Mouse (Mus musculus): ENCODE measurements around the gene Wbp2nl. TPM values are rescaled to one million over a fixed set of nuclear protein-coding genes. Genes with fewer than 3 reads are reported as not detected.

Gene Wbp2nl
- polyA plus RNA-seq, 1 experiment from 2014 or later: not detected

DNA sequence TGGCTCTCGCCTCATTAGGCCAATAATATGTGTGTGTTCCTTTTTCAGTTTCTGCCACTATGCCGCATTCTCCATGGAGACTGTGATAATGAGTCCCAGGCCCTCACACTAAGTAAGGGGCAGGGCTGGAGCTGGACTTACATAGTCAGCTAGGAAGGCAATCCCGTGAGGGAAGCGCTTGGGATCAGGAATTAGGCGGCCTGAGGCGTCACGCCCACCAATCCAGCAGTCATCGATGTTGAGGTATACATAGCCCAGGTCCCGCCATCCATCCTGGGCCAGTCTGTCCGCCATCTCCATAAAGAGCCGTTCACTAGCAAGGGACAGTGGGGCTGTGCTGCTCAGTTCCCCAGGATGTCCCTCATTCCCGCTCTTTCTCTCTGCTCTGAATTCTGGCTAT, 37.9 kb downstream of the Wbp2nl start:
- no peaks in the 10 kb centered on the region for H3K27me3 ChIP-seq (ENCODE audit: control insufficient read depth, insufficient read depth, low read depth, low read length)
- H3K9me3 ChIP-seq (replicated peaks; ENCODE audit: control insufficient read depth, low read length): no peaks in the 10 kb centered on the region
- H3K9ac ChIP-seq (ENCODE audit: low read depth, low read length): no peak overlapping the region
- peaks cover 41% of the 10 kb centered on the region for H3K4me1 ChIP-seq (ENCODE audit: control insufficient read depth, low read depth, low read length)
- 91% methylated on average over 12 of the region's 12 CpGs for WGBS (ENCODE audit: insufficient replicate concordance)
- H3K4me2 ChIP-seq (ENCODE audit: low read depth, low read length): no peak overlapping the region; the same call in 1 of the 2 replicates
- peak overlapping the region; percentile 1; the same call in 1 of the 2 replicates for H3K4me3 ChIP-seq (ENCODE audit: low read depth, low read length)
- H3K36me3 ChIP-seq (ENCODE audit: control insufficient read depth, insufficient read depth): peaks cover 33% of the 10 kb centered on the region
- H3K27ac ChIP-seq (ENCODE audit: low read length): no peak overlapping the region
- ATAC-seq (ENCODE audit: low read depth): no peak

DNA sequence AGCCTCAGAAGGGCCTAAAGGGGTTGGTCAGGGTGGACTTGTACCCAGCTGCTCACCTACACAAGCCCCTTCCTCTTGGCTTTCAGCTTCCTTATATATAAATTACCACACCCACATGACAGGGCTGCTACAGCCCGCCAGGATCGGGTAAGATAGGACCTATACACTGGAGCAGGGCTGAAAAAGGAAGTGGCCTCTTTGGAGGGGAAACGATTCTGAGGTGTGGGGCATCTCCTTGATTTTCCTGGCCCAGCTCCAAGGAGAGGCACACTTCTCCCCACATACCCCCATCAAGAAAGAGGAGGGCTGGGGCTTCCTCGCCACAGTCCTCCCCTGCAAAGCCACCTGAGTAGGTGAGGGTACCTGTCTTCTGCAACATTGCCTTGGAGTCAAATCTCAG, 39.1 kb downstream of the Wbp2nl start:
- no peaks in the 10 kb centered on the region for H3K9me3 ChIP-seq (replicated peaks; ENCODE audit: control insufficient read depth, low read length)
- H3K9ac ChIP-seq (ENCODE audit: low read depth, low read length): peak overlapping the region; percentile 70
- ATAC-seq (ENCODE audit: low read depth): no peak
- H3K4me3 ChIP-seq (ENCODE audit: low read depth, low read length): peak overlapping the region; percentile 77
- H3K4me2 ChIP-seq (ENCODE audit: low read depth, low read length): peak overlapping the region; percentile 94
- peaks cover 30% of the 10 kb centered on the region for H3K36me3 ChIP-seq (ENCODE audit: control insufficient read depth, insufficient read depth)
- 5% methylated on average over 4 of the region's 4 CpGs for WGBS (ENCODE audit: insufficient replicate concordance)
- peaks cover 52% of the 10 kb centered on the region for H3K4me1 ChIP-seq (ENCODE audit: control insufficient read depth, low read depth, low read length)
- no peaks in the 10 kb centered on the region for H3K27me3 ChIP-seq (ENCODE audit: control insufficient read depth, insufficient read depth, low read depth, low read length)
- peak overlapping the region; percentile 80 for H3K27ac ChIP-seq (ENCODE audit: low read length)

DNA sequence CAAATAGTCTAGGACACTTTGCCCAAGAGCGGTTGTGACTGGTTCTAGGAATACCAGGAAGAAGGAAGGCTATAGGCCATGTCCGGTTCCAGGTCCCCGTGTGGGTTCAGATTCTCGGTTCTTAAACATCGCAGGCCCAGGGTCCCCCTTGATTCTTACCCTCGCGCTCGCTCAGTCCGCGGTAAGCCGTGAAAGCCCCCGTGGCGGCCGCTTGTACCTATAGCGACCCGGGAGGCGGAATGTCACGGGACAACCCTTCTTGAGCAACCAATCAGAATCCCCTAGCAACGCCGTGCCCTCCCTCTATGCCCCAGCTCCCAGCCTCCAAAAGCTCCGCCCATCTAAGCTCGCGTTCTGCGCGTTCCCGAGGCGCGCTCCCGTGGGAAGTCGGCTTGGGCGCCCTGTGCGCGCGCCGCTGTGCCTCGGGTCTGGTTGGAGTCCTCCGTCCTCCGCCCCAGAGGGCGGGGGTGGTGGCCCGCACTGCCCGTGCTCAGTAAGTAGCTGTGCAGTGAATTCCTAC, 39.9 kb downstream of the Wbp2nl start, which contains the start of the genes Naga, Pheta2 and Smdt1:
TSS of gene Naga (minus strand) at position 333 of the 520 bp plus-strand sequence.
TSS of gene Pheta2 (plus strand) at position 350 of the 520 bp plus-strand sequence.
TSS of gene Smdt1 (plus strand) at position 367 of the 520 bp plus-strand sequence.
- H3K9ac ChIP-seq (ENCODE audit: low read depth, low read length): peak within 1 kb of the TSS; percentile 96
- WGBS (ENCODE audit: insufficient replicate concordance): under 1% methylated on average over 41 of the region's 41 CpGs
- H3K27me3 ChIP-seq (ENCODE audit: control insufficient read depth, insufficient read depth, low read depth, low read length): no peaks in the 10 kb centered on the region
- H3K27ac ChIP-seq (ENCODE audit: low read length): peak within 1 kb of the TSS; percentile 100
- peak within 1 kb of the TSS; percentile 94 for H3K4me2 ChIP-seq (ENCODE audit: low read depth, low read length)
- H3K4me1 ChIP-seq (ENCODE audit: control insufficient read depth, low read depth, low read length): peaks cover 60% of the 10 kb centered on the region
- H3K9me3 ChIP-seq (replicated peaks; ENCODE audit: control insufficient read depth, low read length): no peaks in the 10 kb centered on the region
- peaks cover 36% of the 10 kb centered on the region for H3K36me3 ChIP-seq (ENCODE audit: control insufficient read depth, insufficient read depth)
- peak; percentile 77 for ATAC-seq (ENCODE audit: low read depth)
- peak within 1 kb of the TSS; percentile 77 for H3K4me3 ChIP-seq (ENCODE audit: low read depth, low read length)

DNA sequence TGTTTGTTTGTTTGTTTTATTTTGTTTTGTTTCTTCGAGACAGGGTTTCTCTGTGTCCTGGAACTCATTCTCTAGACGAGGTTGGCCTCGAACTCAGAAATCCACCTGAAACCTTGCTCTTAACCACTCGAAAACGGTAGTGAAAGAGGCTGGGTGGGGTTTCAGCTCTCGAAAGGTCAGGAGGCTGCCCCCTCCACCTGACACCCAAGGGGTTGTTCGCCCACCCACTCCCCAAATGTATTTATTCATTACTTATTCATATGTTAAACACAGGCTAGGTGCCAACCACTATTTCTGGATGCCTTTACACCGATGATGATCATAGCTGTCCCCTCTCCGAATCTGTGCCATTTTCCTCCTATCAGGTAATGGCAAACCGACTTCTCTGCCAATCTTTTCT, 40.4 kb downstream of the Wbp2nl start:
- peak overlapping the region; percentile 100 for H3K27ac ChIP-seq (ENCODE audit: low read length)
- peaks cover 36% of the 10 kb centered on the region for H3K36me3 ChIP-seq (ENCODE audit: control insufficient read depth, insufficient read depth)
- peak overlapping the region; percentile 96 for H3K9ac ChIP-seq (ENCODE audit: low read depth, low read length)
- ATAC-seq (ENCODE audit: low read depth): no peak
- peak overlapping the region; percentile 77 for H3K4me3 ChIP-seq (ENCODE audit: low read depth, low read length)
- H3K9me3 ChIP-seq (replicated peaks; ENCODE audit: control insufficient read depth, low read length): no peaks in the 10 kb centered on the region
- no peaks in the 10 kb centered on the region for H3K27me3 ChIP-seq (ENCODE audit: control insufficient read depth, insufficient read depth, low read depth, low read length)
- peaks cover 64% of the 10 kb centered on the region for H3K4me1 ChIP-seq (ENCODE audit: control insufficient read depth, low read depth, low read length)
- peak overlapping the region; percentile 94 for H3K4me2 ChIP-seq (ENCODE audit: low read depth, low read length)
- 35% methylated on average over 10 of the region's 10 CpGs for WGBS (ENCODE audit: insufficient replicate concordance)

DNA sequence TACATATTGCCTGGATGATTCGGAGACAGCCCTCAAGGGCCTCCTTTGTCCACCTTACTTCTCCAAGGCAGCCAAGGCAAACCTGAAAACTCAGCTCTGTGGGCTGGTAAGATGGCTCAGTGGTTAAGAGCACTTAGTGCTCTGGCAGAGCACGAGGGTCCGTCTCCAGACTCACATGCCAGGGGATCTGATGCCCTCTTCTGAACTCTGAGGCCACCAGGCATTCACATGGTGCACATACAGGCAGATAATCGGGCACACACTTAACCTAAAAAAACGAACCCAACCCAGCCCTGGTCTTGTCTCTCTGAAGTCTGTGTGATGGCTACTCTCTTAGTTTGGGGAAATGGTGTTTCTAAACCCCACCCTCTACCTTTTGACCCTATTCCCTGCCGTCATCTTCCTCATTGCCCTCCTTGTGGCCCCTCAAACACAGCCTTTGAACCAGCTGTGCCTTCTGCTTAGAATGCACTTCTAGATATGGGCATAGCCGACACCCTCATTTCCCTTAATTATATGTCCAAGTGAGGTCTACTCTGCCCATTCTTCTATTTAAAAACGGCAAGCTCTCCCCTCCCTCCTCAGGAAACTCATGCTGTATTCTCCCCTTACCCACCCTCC, 41.0 kb downstream of the Wbp2nl start:
- Histone ChIP-seq H3K4me3 (ENCODE audit: low read depth, low read length) (peak overlapping the region; percentile 69), H3K9ac (ENCODE audit: low read depth, low read length) (peak overlapping the region; percentile 96), H3K36me3 (ENCODE audit: control insufficient read depth, insufficient read depth) (peaks cover 30% of the 10 kb centered on the region), H3K9me3 (replicated peaks; ENCODE audit: control insufficient read depth, low read length) (no peaks in the 10 kb centered on the region), H3K4me2 (ENCODE audit: low read depth, low read length) (peak overlapping the region; percentile 94), H3K4me1 (ENCODE audit: control insufficient read depth, low read depth, low read length) (peaks cover 70% of the 10 kb centered on the region), H3K27me3 (ENCODE audit: control insufficient read depth, insufficient read depth, low read depth, low read length) (no peaks in the 10 kb centered on the region), H3K27ac (ENCODE audit: low read length) (peak overlapping the region; percentile 100)
- ATAC-seq (ENCODE audit: low read depth): no peak
- 34% methylated on average over 8 of the region's 8 CpGs for WGBS (ENCODE audit: insufficient replicate concordance)

DNA sequence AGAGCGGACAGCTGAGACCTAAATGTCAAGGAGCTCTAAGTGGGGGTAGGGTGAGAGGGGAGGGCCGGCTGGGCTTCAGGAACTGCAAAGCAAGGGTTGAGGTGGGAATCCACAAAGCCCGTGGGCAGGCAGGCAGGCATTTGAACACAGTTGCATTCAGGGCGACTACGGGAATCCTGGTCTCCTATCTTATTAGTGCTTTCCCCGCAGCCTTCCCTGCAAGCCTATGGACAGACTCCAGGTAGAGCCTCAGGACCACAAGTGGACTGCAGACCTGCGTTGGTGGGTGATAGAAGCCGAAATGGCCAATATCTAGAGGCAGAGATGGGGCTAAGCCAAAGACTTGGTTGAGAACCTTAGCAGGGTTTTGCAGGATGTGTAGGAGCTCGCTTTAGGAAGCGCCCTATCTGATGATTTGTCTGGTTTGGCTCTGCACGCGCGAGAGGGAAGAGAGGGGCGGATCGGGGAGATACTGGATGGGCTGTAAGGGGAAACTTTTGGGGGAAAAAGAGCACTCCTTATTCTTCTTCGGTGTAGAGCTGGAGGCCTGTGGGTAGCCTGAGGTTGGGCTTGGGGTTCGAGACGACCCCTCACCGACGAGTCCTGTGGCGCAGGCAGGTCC, 41.8 kb downstream of the Wbp2nl start:
- WGBS (ENCODE audit: insufficient replicate concordance): 14% methylated on average over 21 of the region's 21 CpGs
- Histone ChIP-seq H3K27ac (ENCODE audit: low read length) (peak overlapping the region; percentile 100), H3K27me3 (ENCODE audit: control insufficient read depth, insufficient read depth, low read depth, low read length) (no peaks in the 10 kb centered on the region), H3K9me3 (replicated peaks; ENCODE audit: control insufficient read depth, low read length) (no peaks in the 10 kb centered on the region), H3K4me1 (ENCODE audit: control insufficient read depth, low read depth, low read length) (peaks cover 78% of the 10 kb centered on the region), H3K4me3 (ENCODE audit: low read depth, low read length) (peak overlapping the region; percentile 69), H3K9ac (ENCODE audit: low read depth, low read length) (peak overlapping the region; percentile 96), H3K36me3 (ENCODE audit: control insufficient read depth, insufficient read depth) (peaks cover 26% of the 10 kb centered on the region), H3K4me2 (ENCODE audit: low read depth, low read length) (peak overlapping the region; percentile 94)
- no peak for ATAC-seq (ENCODE audit: low read depth)

DNA sequence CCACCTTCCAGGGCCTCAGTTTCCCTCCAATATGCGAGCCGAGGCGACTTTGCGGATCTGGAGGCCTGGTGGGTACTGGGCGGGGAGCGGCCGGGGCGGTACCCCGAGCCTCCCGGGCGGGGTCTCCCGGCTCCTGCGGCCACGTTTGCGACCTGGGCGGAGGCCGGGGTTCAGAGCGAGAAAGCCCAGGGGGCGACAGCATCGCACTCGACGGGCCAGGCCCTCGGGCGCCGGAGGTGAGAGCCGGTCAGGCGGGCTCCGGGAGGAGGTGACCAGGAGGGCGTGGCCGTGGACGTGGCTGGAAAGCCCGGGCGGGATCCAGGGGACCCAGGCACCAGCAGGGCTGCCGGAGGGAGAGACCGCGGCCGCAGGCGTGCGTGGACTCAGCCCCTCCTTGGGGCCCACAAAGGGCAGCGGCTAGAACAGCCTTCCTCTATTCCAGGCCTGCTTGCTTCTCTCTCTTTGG, 42.3 kb downstream of the Wbp2nl start:
- under 1% methylated on average over 38 of the region's 40 CpGs for WGBS (ENCODE audit: insufficient replicate concordance)
- H3K4me1 ChIP-seq (ENCODE audit: control insufficient read depth, low read depth, low read length): peaks cover 78% of the 10 kb centered on the region

DNA sequence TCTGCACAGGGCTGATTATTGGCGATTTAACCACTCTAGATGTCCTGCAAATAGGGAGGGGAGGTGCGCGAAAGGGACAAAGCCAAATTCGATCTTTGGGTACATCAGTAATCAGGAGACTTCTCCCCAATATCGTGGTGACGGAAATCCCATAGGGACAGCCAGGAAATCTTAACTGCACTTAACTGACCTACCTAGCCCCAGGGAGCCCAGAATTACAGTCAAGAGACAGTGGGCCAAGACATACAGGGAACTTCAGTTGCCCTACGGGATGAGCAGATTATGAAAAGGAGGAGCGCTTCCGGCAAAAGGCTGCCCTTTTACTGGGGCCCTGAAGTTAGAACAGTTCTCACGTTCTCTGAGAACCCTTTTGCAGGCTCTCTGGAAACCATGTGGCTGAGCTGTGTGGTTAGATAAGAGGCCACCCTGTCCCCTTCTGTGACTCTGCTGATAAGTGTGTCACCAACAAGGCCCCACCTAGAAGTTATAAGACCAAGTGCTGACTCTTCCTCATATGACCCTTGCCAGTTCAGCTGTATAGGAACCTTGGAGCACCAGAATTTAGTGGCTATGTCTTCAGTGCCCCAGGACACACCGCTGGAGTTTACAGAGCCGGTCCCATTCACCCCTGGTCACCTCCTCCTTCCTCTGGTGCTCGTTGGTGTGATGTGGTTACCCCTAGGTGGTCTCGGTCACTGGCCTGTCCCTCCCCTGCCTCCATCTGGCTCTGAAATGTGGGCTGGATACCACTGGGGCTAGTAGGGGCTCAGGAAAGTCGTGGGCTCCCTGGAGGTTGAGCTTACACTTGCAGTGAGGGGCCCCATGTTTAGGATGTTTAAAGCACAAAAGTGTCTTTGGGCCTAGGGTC, 43.2 kb downstream of the Wbp2nl start:
- Histone ChIP-seq H3K4me3 (ENCODE audit: low read depth, low read length) (peak overlapping the region; percentile 69), H3K27me3 (ENCODE audit: control insufficient read depth, insufficient read depth, low read depth, low read length) (no peaks in the 10 kb centered on the region), H3K4me1 (ENCODE audit: control insufficient read depth, low read depth, low read length) (peaks cover 75% of the 10 kb centered on the region), H3K4me2 (ENCODE audit: low read depth, low read length) (peak overlapping the region; percentile 94), H3K9ac (ENCODE audit: low read depth, low read length) (peak overlapping the region; percentile 96), H3K27ac (ENCODE audit: low read length) (peak overlapping the region; percentile 100), H3K9me3 (replicated peaks; ENCODE audit: control insufficient read depth, low read length) (no peaks in the 10 kb centered on the region), H3K36me3 (ENCODE audit: control insufficient read depth, insufficient read depth) (peaks cover 12% of the 10 kb centered on the region)
- peak; percentile 62 for ATAC-seq (ENCODE audit: low read depth)
- WGBS (ENCODE audit: insufficient replicate concordance): 8% methylated on average over 15 of the region's 15 CpGs

More for the DNA sequence above, 42.3 kb downstream of the Wbp2nl start:
- Histone ChIP-seq H3K36me3 (ENCODE audit: control insufficient read depth, insufficient read depth) (peaks cover 20% of the 10 kb centered on the region), H3K9ac (ENCODE audit: low read depth, low read length) (peak overlapping the region; percentile 96), H3K4me3 (ENCODE audit: low read depth, low read length) (peak overlapping the region; percentile 69), H3K27me3 (ENCODE audit: control insufficient read depth, insufficient read depth, low read depth, low read length) (no peaks in the 10 kb centered on the region), H3K4me2 (ENCODE audit: low read depth, low read length) (peak overlapping the region; percentile 94), H3K27ac (ENCODE audit: low read length) (peak overlapping the region; percentile 100), H3K9me3 (replicated peaks; ENCODE audit: control insufficient read depth, low read length) (no peaks in the 10 kb centered on the region)
- ATAC-seq (ENCODE audit: low read depth): peak; percentile 22

Data from liver, embryonic 16.5 days (tissue).